Mouse (Mus musculus): ENCODE measurements around the gene Slc6a8. TPM values are rescaled to one million over a fixed set of nuclear protein-coding genes. Genes with fewer than 3 reads are reported as not detected.
A peak's percentile ranks its signal among the peaks of the same experiment; 100 is the strongest.

Gene Slc6a8
- total RNA-seq, 2 experiments from 2014 or later: 98.4 to 119 TPM

DNA sequence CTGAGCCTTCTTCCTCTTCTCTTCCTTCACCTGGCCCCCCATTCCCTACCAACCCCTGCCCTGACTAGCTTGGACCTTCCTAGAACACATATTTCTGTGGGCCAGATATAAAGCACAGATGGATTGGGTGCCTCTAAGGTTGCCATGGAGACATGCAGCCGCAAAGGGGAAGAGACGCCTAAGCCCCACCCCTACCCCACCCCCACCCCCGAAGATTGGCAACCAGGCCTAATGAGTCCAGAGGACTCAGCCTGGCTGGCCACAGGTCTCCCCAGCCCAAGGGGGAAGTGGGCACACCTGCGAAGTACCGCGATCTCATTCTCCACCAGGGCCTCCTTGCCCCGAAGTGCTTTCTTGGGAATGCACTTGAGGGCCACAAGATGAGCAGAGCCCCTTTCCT lies 14.6 kb upstream of the Slc6a8 start:
- no peak for TF ChIP-seq CTCF (IDR thresholded peaks at IDR 0.05)
- DNase-seq (ENCODE audit: extremely low spot score in 1 of 2, low spot score in 2 of 2): no peak
- intact Hi-C loops (cut with DNase I): loop anchor here (10.0 kb wide), 1 partner anchor 434 kb away; the partner anchor contains the start of gene F8a
- no peak overlapping the region; the same call in none of the 2 replicates for H3K27ac ChIP-seq
- H3K4me3 ChIP-seq: no peak overlapping the region

DNA sequence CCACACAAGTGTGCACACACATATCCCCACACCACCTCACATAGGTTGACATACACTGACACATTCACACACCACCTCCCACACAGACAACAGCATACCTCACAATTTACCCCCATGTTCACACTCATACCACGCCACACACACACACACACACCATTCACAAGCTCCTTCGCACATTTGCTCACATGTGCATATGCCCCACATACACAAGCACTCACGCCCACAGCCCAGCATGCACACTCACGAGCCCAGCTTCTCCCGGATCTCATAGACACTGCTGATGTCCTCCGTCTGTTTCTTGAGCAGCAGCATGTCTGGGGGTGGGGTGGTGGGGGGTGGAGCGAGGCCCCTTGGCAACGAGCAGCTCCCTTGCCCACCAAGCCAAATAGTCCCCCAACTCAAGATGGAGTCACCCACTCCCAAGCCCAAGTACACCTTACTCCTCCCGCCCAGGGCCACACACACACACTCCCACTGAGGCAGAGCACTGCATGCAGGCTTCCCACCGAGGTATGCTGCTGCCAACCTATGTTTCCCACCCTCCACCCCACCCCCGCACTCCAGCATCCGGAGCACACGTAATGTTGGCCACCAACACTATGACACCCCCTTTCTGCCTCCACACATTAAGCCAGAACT lies 13.9 kb upstream of the Slc6a8 start:
- Histone ChIP-seq H3K27ac (peak overlapping the region; percentile 88), H3K4me3 (peak overlapping the region; percentile 44)
- intact Hi-C loops (cut with DNase I): loop anchor here (10.0 kb wide), 1 partner anchor 434 kb away; the partner anchor contains the start of gene F8a
- DNase-seq (ENCODE audit: extremely low spot score in 1 of 2, low spot score in 2 of 2): peak in 1 of 2 experiments; percentile 24
- no peak for TF ChIP-seq CTCF (IDR thresholded peaks at IDR 0.05)

GRCm38 (mm10) chrX:73659575-73660283 lies 13.2 kb upstream of the Slc6a8 start, which contains the start of gene Pnck:
Pnck (minus strand) TSS chrX:73660117.
- no peak for TF ChIP-seq CTCF (IDR thresholded peaks at IDR 0.05)
- Histone ChIP-seq H3K4me3 (peak within 1 kb of the TSS; percentile 44), H3K27ac (peak within 1 kb of the TSS; percentile 88)
- no peak for DNase-seq (ENCODE audit: extremely low spot score in 1 of 2, low spot score in 2 of 2)
- intact Hi-C loops (cut with DNase I): loop anchor here (10.0 kb wide), 1 partner anchor 435 kb away; the partner anchor contains the start of gene F8a

- intact Hi-C loops (cut with DNase I): no loop called here
- no peak for TF ChIP-seq CTCF (IDR thresholded peaks at IDR 0.05)
- Histone ChIP-seq H3K4me3 (peak overlapping the region; percentile 44; the same call in 1 of the 2 replicates), H3K27ac (peak overlapping the region; percentile 88)
- no peak for DNase-seq (ENCODE audit: extremely low spot score in 1 of 2, low spot score in 2 of 2)
Observed at GRCm38 (mm10) chrX:73660284-73660665, 12.7 kb upstream of the Slc6a8 start.

GRCm38 (mm10) chrX:73663143-73663542 lies 9.8 kb upstream of the Slc6a8 start:
- intact Hi-C loops (cut with DNase I): no loop called here
- no peak for DNase-seq (ENCODE audit: extremely low spot score in 1 of 2, low spot score in 2 of 2)
- TF ChIP-seq CTCF (IDR thresholded peaks at IDR 0.05): peak; percentile 52
- Histone ChIP-seq H3K27ac (no peak overlapping the region), H3K4me3 (no peak overlapping the region)

GRCm38 (mm10) chrX:73672031-73672431 lies 919 bp upstream of the Slc6a8 start:
- peak; percentile 18 to 32 for DNase-seq (ENCODE audit: extremely low spot score in 1 of 2, low spot score in 2 of 2)
- H3K4me3 ChIP-seq: no peak overlapping the region
- H3K27ac ChIP-seq: peak overlapping the region; percentile 13; the same call in 1 of the 2 replicates
- peak; percentile 54 for TF ChIP-seq CTCF (IDR thresholded peaks at IDR 0.05)
- intact Hi-C loops (cut with DNase I): loop anchor here (1.0 kb wide), 1 partner anchor 19 kb away; no protein-coding TSS in a partner anchor

GRCm38 (mm10) chrX:73673619-73673967 lies 643 bp downstream of the Slc6a8 start:
- DNase-seq (ENCODE audit: extremely low spot score in 1 of 2, low spot score in 2 of 2): no peak
- intact Hi-C loops (cut with DNase I): no loop called here
- peak overlapping the region; percentile 94 for H3K27ac ChIP-seq
- H3K4me3 ChIP-seq: peak overlapping the region; percentile 72
- no peak for TF ChIP-seq CTCF (IDR thresholded peaks at IDR 0.05)

- intact Hi-C loops (cut with DNase I): no loop called here
- peak in 1 of 2 experiments; percentile 17 for DNase-seq (ENCODE audit: extremely low spot score in 1 of 2, low spot score in 2 of 2)
- TF ChIP-seq CTCF (IDR thresholded peaks at IDR 0.05): no peak
- H3K27ac ChIP-seq: peak overlapping the region; percentile 94
- H3K4me3 ChIP-seq: peak overlapping the region; percentile 72
Observed at GRCm38 (mm10) chrX:73673968-73674661, 1.2 kb downstream of the Slc6a8 start.

- Histone ChIP-seq H3K4me3 (peak overlapping the region; percentile 72), H3K27ac (peak overlapping the region; percentile 41)
- intact Hi-C loops (cut with DNase I): no loop called here
- no peak for TF ChIP-seq CTCF (IDR thresholded peaks at IDR 0.05)
- DNase-seq (ENCODE audit: extremely low spot score in 1 of 2, low spot score in 2 of 2): peak in 1 of 2 experiments; percentile 25
Observed at GRCm38 (mm10) chrX:73675231-73675630, 2.3 kb downstream of the Slc6a8 start.

- H3K27ac ChIP-seq: no peak overlapping the region
- no peak for TF ChIP-seq CTCF (IDR thresholded peaks at IDR 0.05)
- DNase-seq (ENCODE audit: extremely low spot score in 1 of 2, low spot score in 2 of 2): no peak
- intact Hi-C loops (cut with DNase I): no loop called here
- no peak overlapping the region for H3K4me3 ChIP-seq
Observed at GRCm38 (mm10) chrX:73676668-73677067, 3.7 kb downstream of the Slc6a8 start.

GRCm38 (mm10) chrX:73684156-73684555 lies 11.2 kb downstream of the Slc6a8 start:
- Histone ChIP-seq H3K4me3 (no peak overlapping the region), H3K27ac (no peak overlapping the region)
- DNase-seq (ENCODE audit: extremely low spot score in 1 of 2, low spot score in 2 of 2): no peak
- no peak for TF ChIP-seq CTCF (IDR thresholded peaks at IDR 0.05)
- intact Hi-C loops (cut with DNase I): no loop called here

DNA sequence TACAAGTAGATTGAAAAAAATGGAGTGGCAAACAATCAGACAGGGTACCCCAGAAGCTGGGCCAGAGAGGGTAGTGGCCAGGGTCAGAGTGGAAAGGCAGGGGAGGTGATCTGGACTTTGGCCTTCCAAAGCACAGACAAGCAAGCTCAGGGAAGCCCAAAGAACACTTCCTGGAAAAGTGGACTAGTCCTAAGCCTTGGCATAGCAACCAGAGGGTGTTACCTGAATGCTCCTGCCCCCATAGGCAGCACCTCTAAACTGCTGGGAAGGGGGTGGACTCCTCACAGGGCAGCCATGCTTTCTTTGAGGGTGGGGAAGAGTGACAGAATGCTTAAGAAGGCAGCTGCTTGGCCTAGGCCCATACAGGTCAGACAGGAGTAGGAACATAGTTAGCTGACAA lies 12.0 kb downstream of the Slc6a8 start:
- intact Hi-C loops (cut with DNase I): no loop called here
- no peak for TF ChIP-seq CTCF (IDR thresholded peaks at IDR 0.05)
- H3K27ac ChIP-seq: no peak overlapping the region
- H3K4me3 ChIP-seq: no peak overlapping the region
- no peak for DNase-seq (ENCODE audit: extremely low spot score in 1 of 2, low spot score in 2 of 2)

Data from left cerebral cortex, adult 2 months (tissue).